Mouse (Mus musculus) heart, embryonic 11.5 days (tissue): ENCODE data around the gene Lmod3. TPM values are rescaled to one million over a fixed set of nuclear protein-coding genes. Genes with fewer than 3 reads are reported as not detected.
A peak's percentile ranks its signal among the peaks of the same experiment; 100 is the strongest.

Experiments used
- ATAC-seq: fragments of 200-750 bp; cut with Nextera tagmentation; replicated peaks from 2 replicates; pipeline ENCODE4 v1.8.0; 2017; ENCODE audit warnings: moderate library complexity; ENCODE audit not compliant: insufficient number of reproducible peaks, low FRiP score, low TSS enrichment
- H3K27ac ChIP-seq: fragments of 300-500 bp; sonication (generic); 2 replicates; pipeline ENCODE4 v1.5.1; 2014; ENCODE audit warnings: mild to moderate bottlenecking, low read depth, low read length
- H3K27me3 ChIP-seq: fragments of 300-500 bp; sonication (generic); 2 replicates; pipeline ENCODE4 v1.6.1; 2014; ENCODE audit warnings: mild to moderate bottlenecking, low read length, mixed read lengths; ENCODE audit not compliant: control insufficient read depth, insufficient read depth
- H3K36me3 ChIP-seq: fragments of 300-500 bp; sonication (generic); 2 replicates; pipeline ENCODE4 v1.6.1; 2014; ENCODE audit warnings: mild to moderate bottlenecking, low read length, moderate library complexity, mixed read lengths; ENCODE audit not compliant: control insufficient read depth, insufficient read depth
- H3K4me1 ChIP-seq: fragments of 300-500 bp; sonication (generic); 2 replicates; pipeline ENCODE4 v1.6.1; 2014; ENCODE audit warnings: low read length; ENCODE audit not compliant: control insufficient read depth, insufficient read depth
- H3K4me2 ChIP-seq: fragments of 300-500 bp; sonication (generic); 2 replicates; pipeline ENCODE4 v1.6.1; 2014; ENCODE audit warnings: mild to moderate bottlenecking, moderate library complexity
- H3K4me3 ChIP-seq: fragments of 300-500 bp; sonication (generic); 2 replicates; pipeline ENCODE4 v1.5.1; 2014; ENCODE audit warnings: low read depth, low read length
- H3K9ac ChIP-seq: fragments of 300-500 bp; sonication (generic); 2 replicates; pipeline ENCODE4 v1.6.1; 2014; ENCODE audit warnings: mild to moderate bottlenecking, low read depth, low read length, moderate library complexity
- H3K9me3 ChIP-seq: fragments of 300-500 bp; sonication (generic); replicated peaks from 2 replicates; pipeline ENCODE4 v1.6.1; 2016; ENCODE audit warnings: low read length; ENCODE audit not compliant: control insufficient read depth
- WGBS: fragments of 180-500 bp; shearing (Covaris S2); extraction: QIAGEN DNeasy Blood & Tissue Kit; methylation state at CpG from one replicate; pipeline ENCODE4 v1.1.7; 2014; ENCODE audit not compliant: insufficient replicate concordance; 5-methylcytosine and 5-hydroxymethylcytosine counted together
- polyA plus RNA-seq: library from polyadenylated mRNA; unstranded; fragments of >200 nt; fragmentation: Nextera tagmentation; extraction: Ambion mirVana; gene quantifications from 2 replicates; pipeline ENCODE4 v1.2.1, GENCODE M21; 2014

The Lmod3 gene
- polyA plus RNA-seq, 1 experiment from 2014 or later, result 19.3 TPM

GRCm38 (mm10) chr6:97258489-97258888, 5.9 kb upstream of the Lmod3 start:
- 67% methylated on average over 1 of the region's 1 CpGs for WGBS
- H3K27me3 ChIP-seq, result no peaks in the 10 kb centered on the region
- H3K4me3 ChIP-seq, result no peak overlapping the region
- no peak overlapping the region for H3K4me2 ChIP-seq
- no peak for ATAC-seq
- H3K27ac ChIP-seq, result no peak overlapping the region
- H3K9me3 ChIP-seq, result no peaks in the 10 kb centered on the region
- 0 out of 2 replicates have a peak, but pooled peaks cover 5% of the 10 kb centered on the region for H3K4me1 ChIP-seq
- no peak overlapping the region for H3K9ac ChIP-seq
- no peaks in the 10 kb centered on the region for H3K36me3 ChIP-seq

DNA sequence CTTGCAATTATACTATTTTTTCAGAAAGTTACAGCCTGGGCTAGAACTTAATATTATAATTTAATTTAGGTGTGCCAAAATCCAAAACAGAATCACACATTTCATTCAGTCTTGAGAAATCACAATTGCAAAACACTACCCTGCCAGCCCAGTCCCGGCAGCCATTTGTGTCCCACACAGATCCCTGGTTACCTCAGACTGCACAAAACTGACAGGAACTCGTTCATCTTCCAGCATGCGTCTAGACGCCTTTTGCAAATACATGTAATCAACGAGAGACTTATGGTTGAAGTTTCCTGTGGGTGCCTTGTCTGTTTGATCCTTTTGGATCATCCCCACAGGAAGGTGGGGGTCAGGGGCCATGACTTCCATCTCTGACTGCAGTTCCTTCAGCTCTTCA, 473 bp downstream of the Lmod3 start:
- no peaks in the 10 kb centered on the region for H3K36me3 ChIP-seq
- peak overlapping the region; percentile 28 for H3K9ac ChIP-seq
- H3K9me3 ChIP-seq, result no peaks in the 10 kb centered on the region
- no peak for ATAC-seq
- peak overlapping the region; percentile 96 for H3K27ac ChIP-seq
- WGBS, result 40% methylated on average over 5 of the region's 5 CpGs
- H3K27me3 ChIP-seq, result no peaks in the 10 kb centered on the region
- peak overlapping the region; percentile 18 for H3K4me3 ChIP-seq
- peak overlapping the region; percentile 53 for H3K4me2 ChIP-seq
- no peaks in the 10 kb centered on the region for H3K4me1 ChIP-seq

- H3K9ac ChIP-seq, result peak overlapping the region; percentile 24; the same call in 1 of the 2 replicates
- H3K27ac ChIP-seq, result no peak overlapping the region
- H3K4me1 ChIP-seq, result no peaks in the 10 kb centered on the region
- no peaks in the 10 kb centered on the region for H3K9me3 ChIP-seq
- peak overlapping the region; percentile 53 for H3K4me2 ChIP-seq
- ATAC-seq, result no peak
- 0 out of 2 replicates have a peak overlapping the region, but pooled peaks have one; percentile 12 for H3K4me3 ChIP-seq
- H3K36me3 ChIP-seq, result no peaks in the 10 kb centered on the region
- no peaks in the 10 kb centered on the region for H3K27me3 ChIP-seq
- WGBS, result 35% methylated on average over 6 of the region's 6 CpGs
Observed at GRCm38 (mm10) chr6:97250966-97251365, 1.6 kb downstream of the Lmod3 start.

DNA sequence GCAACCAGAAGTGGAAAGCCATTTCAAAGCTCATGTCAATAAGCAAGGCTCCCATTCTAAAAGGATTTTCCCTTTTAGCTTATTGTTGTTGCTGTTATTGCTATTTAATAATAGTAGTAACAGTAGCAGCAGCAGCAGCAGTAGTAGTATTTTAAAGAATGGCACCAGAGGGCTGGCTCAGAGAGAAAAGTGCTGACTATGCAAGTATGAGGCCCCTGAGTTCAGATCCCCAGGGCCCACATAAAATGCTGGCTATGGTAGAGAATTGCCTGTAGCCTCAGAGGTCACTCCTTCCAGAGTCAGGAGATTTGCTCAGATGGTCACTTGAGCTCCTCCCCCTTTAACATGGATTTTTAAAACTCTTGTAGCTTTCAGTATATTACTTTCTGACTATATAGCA, 7.4 kb downstream of the Lmod3 start:
- Histone ChIP-seq H3K9me3 (no peaks in the 10 kb centered on the region), H3K9ac (no peak overlapping the region), H3K27ac (no peak overlapping the region), H3K27me3 (no peaks in the 10 kb centered on the region), H3K36me3 (no peaks in the 10 kb centered on the region), H3K4me2 (no peak overlapping the region; the same call in 1 of the 2 replicates), H3K4me3 (no peak overlapping the region), H3K4me1 (0 out of 2 replicates have a peak, but pooled peaks cover 2% of the 10 kb centered on the region)
- ATAC-seq, result no peak

GRCm38 (mm10) chr6:97242522-97242921, 10.0 kb downstream of the Lmod3 start:
- Histone ChIP-seq H3K4me1 (0 out of 2 replicates have a peak, but pooled peaks cover 2% of the 10 kb centered on the region), H3K9ac (no peak overlapping the region), H3K4me2 (no peak overlapping the region), H3K4me3 (no peak overlapping the region), H3K27me3 (no peaks in the 10 kb centered on the region), H3K36me3 (no peaks in the 10 kb centered on the region), H3K27ac (no peak overlapping the region), H3K9me3 (no peaks in the 10 kb centered on the region)
- 85% methylated on average over 4 of the region's 4 CpGs for WGBS
- ATAC-seq, result no peak

GRCm38 (mm10) chr6:97240092-97240491, 12.5 kb downstream of the Lmod3 start:
- Histone ChIP-seq H3K36me3 (no peaks in the 10 kb centered on the region), H3K4me3 (no peak overlapping the region), H3K9me3 (no peaks in the 10 kb centered on the region), H3K27me3 (no peaks in the 10 kb centered on the region), H3K9ac (no peak overlapping the region), H3K4me1 (no peaks in the 10 kb centered on the region), H3K27ac (no peak overlapping the region), H3K4me2 (no peak overlapping the region)
- WGBS, result 75% methylated on average over 5 of the region's 5 CpGs
- ATAC-seq, result no peak

- H3K4me3 ChIP-seq, result no peak overlapping the region
- 0 out of 2 replicates have a peak, but pooled peaks cover 2% of the 10 kb centered on the region for H3K36me3 ChIP-seq
- WGBS, result 84% methylated on average over 6 of the region's 6 CpGs
- no peaks in the 10 kb centered on the region for H3K4me1 ChIP-seq
- H3K9me3 ChIP-seq, result no peaks in the 10 kb centered on the region
- no peak overlapping the region for H3K27ac ChIP-seq
- no peak overlapping the region for H3K4me2 ChIP-seq
- H3K27me3 ChIP-seq, result no peaks in the 10 kb centered on the region
- ATAC-seq, result no peak
- no peak overlapping the region for H3K9ac ChIP-seq
Observed at GRCm38 (mm10) chr6:97239360-97239759, 13.2 kb downstream of the Lmod3 start.

GRCm38 (mm10) chr6:97236088-97236487, 16.5 kb downstream of the Lmod3 start:
- H3K9me3 ChIP-seq, result no peaks in the 10 kb centered on the region
- no peak overlapping the region for H3K4me3 ChIP-seq
- H3K27ac ChIP-seq, result no peak overlapping the region
- no peaks in the 10 kb centered on the region for H3K4me1 ChIP-seq
- H3K36me3 ChIP-seq, result 0 out of 2 replicates have a peak, but pooled peaks cover 5% of the 10 kb centered on the region
- no peak for ATAC-seq
- 94% methylated on average over 5 of the region's 5 CpGs for WGBS
- H3K4me2 ChIP-seq, result no peak overlapping the region
- H3K27me3 ChIP-seq, result no peaks in the 10 kb centered on the region
- no peak overlapping the region for H3K9ac ChIP-seq

DNA sequence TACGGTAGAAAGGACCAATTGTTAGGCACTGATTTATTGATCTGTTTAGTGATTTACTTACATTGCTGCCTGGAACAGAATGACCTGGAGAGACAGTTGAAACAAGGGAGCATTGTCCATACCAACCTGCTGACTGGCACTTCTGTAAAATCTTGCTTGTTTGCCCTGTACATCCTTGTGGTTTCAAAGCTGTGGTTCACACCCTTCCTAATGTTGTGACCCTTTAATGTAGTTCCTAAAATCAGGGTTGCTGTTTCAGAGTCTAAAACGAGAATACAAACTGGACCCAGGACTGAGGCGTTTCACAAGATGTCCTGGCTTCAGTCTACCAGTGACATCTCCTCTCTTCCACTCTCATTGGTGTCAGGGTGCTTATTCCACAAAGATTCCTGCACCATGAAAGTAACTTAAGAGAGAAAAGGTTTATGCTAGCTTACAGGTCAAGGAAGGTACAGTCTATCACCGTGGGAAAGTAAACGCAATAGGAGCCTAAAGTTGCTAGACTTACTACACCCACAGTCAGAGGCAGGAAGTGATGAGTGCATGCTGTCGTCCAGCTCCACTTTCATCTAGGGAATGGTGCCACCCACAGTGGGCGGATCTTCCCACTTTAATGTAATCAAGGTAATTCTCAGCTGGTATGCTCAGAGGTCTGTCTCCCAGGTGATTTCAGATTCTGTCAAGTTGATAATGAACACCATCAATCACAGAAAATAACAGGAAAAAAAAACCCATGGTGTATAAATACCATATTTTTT, 17.5 kb downstream of the Lmod3 start:
- Histone ChIP-seq H3K27me3 (no peaks in the 10 kb centered on the region), H3K27ac (no peak overlapping the region), H3K36me3 (0 out of 2 replicates have a peak, but pooled peaks cover 5% of the 10 kb centered on the region), H3K9ac (no peak overlapping the region), H3K4me1 (no peaks in the 10 kb centered on the region), H3K9me3 (no peaks in the 10 kb centered on the region), H3K4me2 (no peak overlapping the region), H3K4me3 (no peak overlapping the region)
- ATAC-seq, result no peak
- WGBS, result 82% methylated on average over 7 of the region's 7 CpGs
